Mouse (Mus musculus): ENCODE measurements around the gene Lsamp. TPM values are rescaled to one million over a fixed set of nuclear protein-coding genes. Genes with fewer than 3 reads are reported as not detected.

Gene Lsamp
- polyA plus RNA-seq, 1 experiment from 2014 or later = 1.3 TPM

DNA sequence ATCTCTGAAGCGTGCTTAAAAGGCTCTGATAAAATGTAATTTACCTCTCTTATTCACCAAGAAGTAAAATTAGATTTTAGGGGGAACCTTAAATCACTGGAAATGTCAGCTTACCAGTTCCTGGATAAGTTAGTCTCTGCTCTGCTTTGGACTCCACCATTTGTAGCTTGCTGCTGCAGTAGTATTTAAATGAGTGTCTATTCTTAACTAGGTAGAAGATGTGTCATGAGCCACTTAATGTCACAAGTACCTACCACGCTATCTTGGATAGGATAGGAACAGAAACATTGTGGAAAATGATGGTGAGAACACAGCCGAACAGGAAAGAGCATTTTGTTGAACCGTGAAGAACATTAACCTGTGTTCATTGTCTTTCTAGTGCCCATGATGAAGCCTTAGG is 1929.2 kb downstream of the Lsamp start:
- H3K27me3 ChIP-seq (replicated peaks; ENCODE audit: control insufficient read depth, insufficient read depth, low read length) = no peaks in the 10 kb centered on the region
- DNase-seq (ENCODE audit: low spot score) (no peak), ATAC-seq (replicated peaks; ENCODE audit: low FRiP score) (no peak)
- H3K9ac ChIP-seq (ENCODE audit: low read depth, low read length) = no peak overlapping the region
- H3K4me3 ChIP-seq (ENCODE audit: low read depth, low read length) = no peak overlapping the region
- H3K4me1 ChIP-seq (replicated peaks; ENCODE audit: control insufficient read depth, insufficient read depth, low read length) = no peaks in the 10 kb centered on the region
- WGBS = 80% methylated on average over 4 of the region's 4 CpGs
- no peaks in the 10 kb centered on the region for H3K36me3 ChIP-seq (ENCODE audit: control insufficient read depth, insufficient read depth, low read length)
- H3K27ac ChIP-seq (ENCODE audit: low read depth, low read length) = no peak overlapping the region
- no peaks in the 10 kb centered on the region for H3K9me3 ChIP-seq (ENCODE audit: control insufficient read depth, low read length)
- no peak overlapping the region for H3K4me2 ChIP-seq

DNA sequence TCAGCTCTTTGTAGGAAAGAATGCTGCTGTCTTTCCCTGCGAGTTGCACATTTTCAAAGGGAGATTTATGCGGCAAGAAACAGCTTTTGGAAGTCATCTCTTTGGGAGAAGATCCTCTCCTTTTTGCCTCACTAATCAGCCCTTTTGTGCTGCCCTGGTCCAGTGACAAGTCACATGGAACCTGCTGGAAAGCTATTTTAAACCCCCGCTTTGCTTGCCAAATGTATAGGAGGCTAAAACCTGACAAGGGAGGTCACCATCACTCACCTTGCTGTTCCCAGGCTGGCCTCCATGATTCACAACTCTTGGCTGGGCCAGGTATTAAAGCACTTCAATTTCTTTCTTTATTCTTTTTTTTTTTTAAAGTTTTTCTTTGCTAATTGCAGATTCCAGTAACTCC is 1932.2 kb downstream of the Lsamp start:
- WGBS = 81% methylated on average over 3 of the region's 3 CpGs

DNA sequence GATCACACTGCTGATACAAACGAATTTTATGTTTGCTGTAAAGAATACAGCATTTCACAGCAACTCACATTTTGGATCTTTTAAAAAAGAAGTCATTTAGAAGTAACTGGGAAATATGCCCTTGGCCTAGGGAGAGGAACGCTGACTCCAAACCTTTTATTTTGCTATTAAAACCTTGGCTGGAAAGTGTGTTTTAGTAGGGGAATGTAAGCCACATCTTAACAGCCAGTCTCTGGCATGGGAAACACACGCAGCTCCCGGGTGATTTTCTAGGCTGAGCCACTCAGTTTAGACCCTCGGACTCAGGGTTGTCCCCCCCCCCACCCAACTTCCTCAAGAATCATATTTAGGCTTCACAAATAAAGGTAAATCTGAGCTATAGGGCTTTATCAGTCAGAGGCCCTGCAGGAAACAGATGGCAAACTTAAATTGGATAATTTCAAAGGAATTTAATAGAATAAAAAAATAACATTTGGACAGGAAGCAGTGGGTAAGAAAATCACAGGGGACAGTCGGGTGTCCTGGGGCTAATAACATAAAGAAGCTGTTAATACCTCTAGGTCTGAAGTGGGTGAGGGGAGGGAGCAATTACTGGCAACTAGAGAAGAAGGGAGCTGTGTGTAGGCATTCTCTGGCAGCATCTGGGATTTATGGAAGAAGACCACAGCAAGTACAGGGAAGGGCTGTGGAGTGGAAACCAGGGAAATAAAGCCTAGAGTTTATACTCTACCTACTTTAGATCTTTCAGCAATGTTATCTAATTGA is 1933.1 kb downstream of the Lsamp start:
- ATAC-seq (replicated peaks; ENCODE audit: low FRiP score) = no peak
- Histone ChIP-seq H3K4me1 (replicated peaks; ENCODE audit: control insufficient read depth, insufficient read depth, low read length) (no peaks in the 10 kb centered on the region), H3K27me3 (replicated peaks; ENCODE audit: control insufficient read depth, insufficient read depth, low read length) (no peaks in the 10 kb centered on the region), H3K4me2 (no peak overlapping the region), H3K4me3 (ENCODE audit: low read depth, low read length) (no peak overlapping the region), H3K9ac (ENCODE audit: low read depth, low read length) (no peak overlapping the region), H3K27ac (ENCODE audit: low read depth, low read length) (no peak overlapping the region), H3K36me3 (ENCODE audit: control insufficient read depth, insufficient read depth, low read length) (no peaks in the 10 kb centered on the region), H3K9me3 (ENCODE audit: control insufficient read depth, low read length) (no peaks in the 10 kb centered on the region)
- 61% methylated on average over 6 of the region's 6 CpGs for WGBS
- DNase-seq (ENCODE audit: low spot score) = no peak

More for the DNA sequence above, 1932.2 kb downstream of the Lsamp start:
- no peak overlapping the region for H3K4me2 ChIP-seq
- H3K27ac ChIP-seq (ENCODE audit: low read depth, low read length) = no peak overlapping the region
- H3K9ac ChIP-seq (ENCODE audit: low read depth, low read length) = no peak overlapping the region
- H3K27me3 ChIP-seq (replicated peaks; ENCODE audit: control insufficient read depth, insufficient read depth, low read length) = no peaks in the 10 kb centered on the region
- no peak for DNase-seq (ENCODE audit: low spot score)
- H3K4me3 ChIP-seq (ENCODE audit: low read depth, low read length) = no peak overlapping the region
- no peaks in the 10 kb centered on the region for H3K9me3 ChIP-seq (ENCODE audit: control insufficient read depth, low read length)
- no peaks in the 10 kb centered on the region for H3K4me1 ChIP-seq (replicated peaks; ENCODE audit: control insufficient read depth, insufficient read depth, low read length)
- H3K36me3 ChIP-seq (ENCODE audit: control insufficient read depth, insufficient read depth, low read length) = no peaks in the 10 kb centered on the region
- no peak for ATAC-seq (replicated peaks; ENCODE audit: low FRiP score)

DNA sequence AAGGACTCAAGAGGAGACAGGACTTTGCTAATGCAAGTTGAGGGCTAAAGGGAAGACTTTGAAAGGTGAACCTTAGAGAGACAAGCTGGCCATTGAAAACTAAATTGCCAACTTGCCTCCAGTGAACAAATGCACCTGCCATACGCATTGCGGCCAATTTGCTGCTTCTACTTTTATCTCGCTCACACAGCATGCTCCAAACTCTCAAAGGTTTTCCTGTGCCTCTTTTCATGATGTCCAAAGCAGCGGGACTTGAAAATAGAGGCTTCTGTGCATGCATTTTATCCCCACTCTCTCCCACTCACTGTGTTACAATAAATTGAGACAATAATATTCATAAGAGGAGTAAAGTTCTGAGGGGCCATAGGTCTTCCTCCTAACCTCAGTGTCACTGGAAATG is 1945.4 kb downstream of the Lsamp start:
- Histone ChIP-seq H3K9ac (ENCODE audit: low read depth, low read length) (no peak overlapping the region), H3K4me1 (replicated peaks; ENCODE audit: control insufficient read depth, insufficient read depth, low read length) (no peaks in the 10 kb centered on the region), H3K4me3 (ENCODE audit: low read depth, low read length) (no peak overlapping the region), H3K27ac (ENCODE audit: low read depth, low read length) (no peak overlapping the region), H3K27me3 (replicated peaks; ENCODE audit: control insufficient read depth, insufficient read depth, low read length) (no peaks in the 10 kb centered on the region), H3K36me3 (ENCODE audit: control insufficient read depth, insufficient read depth, low read length) (no peaks in the 10 kb centered on the region), H3K4me2 (no peak overlapping the region), H3K9me3 (ENCODE audit: control insufficient read depth, low read length) (no peaks in the 10 kb centered on the region)
- 88% methylated on average over 4 of the region's 4 CpGs for WGBS
- ATAC-seq (replicated peaks; ENCODE audit: low FRiP score) (no peak), DNase-seq (ENCODE audit: low spot score) (no peak)

DNA sequence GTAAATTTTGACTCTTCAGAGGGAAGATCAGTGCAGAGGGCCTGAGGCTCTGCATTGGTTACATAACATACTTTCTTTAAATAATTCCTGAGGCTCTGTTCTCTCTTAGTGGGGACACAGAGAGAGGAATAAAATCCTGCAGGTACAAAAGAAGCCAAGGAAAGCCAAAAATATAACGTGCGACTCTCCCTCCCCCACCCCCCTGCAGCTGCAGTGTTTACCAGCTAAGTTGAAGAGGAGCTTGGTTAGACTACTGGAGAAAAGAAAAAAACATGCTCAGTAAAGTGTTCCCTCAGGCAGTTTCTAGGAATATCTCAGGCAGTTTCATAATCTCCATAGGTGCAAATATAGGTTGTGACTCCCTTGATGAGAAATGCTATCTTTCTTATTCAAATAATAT is 1951.5 kb downstream of the Lsamp start:
- DNase-seq (ENCODE audit: low spot score) = no peak
- ATAC-seq (replicated peaks; ENCODE audit: low FRiP score) = no peak
- Histone ChIP-seq H3K36me3 (ENCODE audit: control insufficient read depth, insufficient read depth, low read length) (no peaks in the 10 kb centered on the region), H3K9ac (ENCODE audit: low read depth, low read length) (no peak overlapping the region), H3K27me3 (replicated peaks; ENCODE audit: control insufficient read depth, insufficient read depth, low read length) (no peaks in the 10 kb centered on the region), H3K4me2 (no peak overlapping the region), H3K9me3 (ENCODE audit: control insufficient read depth, low read length) (no peaks in the 10 kb centered on the region), H3K4me1 (replicated peaks; ENCODE audit: control insufficient read depth, insufficient read depth, low read length) (no peaks in the 10 kb centered on the region), H3K4me3 (ENCODE audit: low read depth, low read length) (no peak overlapping the region), H3K27ac (ENCODE audit: low read depth, low read length) (no peak overlapping the region)
- 74% methylated on average over 2 of the region's 2 CpGs for WGBS

GRCm38 (mm10) chr16:41936908-41937595 is 1952.9 kb downstream of the Lsamp start:
- H3K9me3 ChIP-seq (ENCODE audit: control insufficient read depth, low read length) = no peaks in the 10 kb centered on the region
- ATAC-seq (replicated peaks; ENCODE audit: low FRiP score) = no peak
- no peaks in the 10 kb centered on the region for H3K4me1 ChIP-seq (replicated peaks; ENCODE audit: control insufficient read depth, insufficient read depth, low read length)
- no peak for DNase-seq (ENCODE audit: low spot score)
- no peak overlapping the region for H3K9ac ChIP-seq (ENCODE audit: low read depth, low read length)
- H3K27me3 ChIP-seq (replicated peaks; ENCODE audit: control insufficient read depth, insufficient read depth, low read length) = no peaks in the 10 kb centered on the region
- 78% methylated on average over 3 of the region's 3 CpGs for WGBS
- H3K27ac ChIP-seq (ENCODE audit: low read depth, low read length) = no peak overlapping the region
- H3K4me3 ChIP-seq (ENCODE audit: low read depth, low read length) = no peak overlapping the region
- H3K36me3 ChIP-seq (ENCODE audit: control insufficient read depth, insufficient read depth, low read length) = no peaks in the 10 kb centered on the region
- H3K4me2 ChIP-seq = no peak overlapping the region

DNA sequence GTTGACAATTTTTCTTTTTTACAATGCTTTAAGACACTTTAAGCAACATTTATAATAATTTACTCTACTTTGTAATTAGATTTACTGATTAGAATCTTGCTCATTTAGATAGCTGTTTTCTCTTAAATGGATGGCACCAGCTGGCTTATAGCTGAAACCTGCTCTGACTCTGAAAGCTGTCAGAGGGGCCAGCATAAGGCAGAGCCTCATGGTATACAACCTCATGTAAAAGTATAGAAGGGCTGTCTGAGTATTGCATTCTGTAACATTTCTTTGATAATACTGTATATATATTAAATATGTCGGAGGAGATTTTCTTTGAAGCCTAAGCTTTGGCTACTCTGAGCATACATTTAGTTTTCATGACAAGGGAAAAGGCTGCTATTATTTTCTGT is 1953.4 kb downstream of the Lsamp start:
- ATAC-seq (replicated peaks; ENCODE audit: low FRiP score) (no peak), DNase-seq (ENCODE audit: low spot score) (no peak)
- no peak overlapping the region for H3K9ac ChIP-seq (ENCODE audit: low read depth, low read length)
- H3K36me3 ChIP-seq (ENCODE audit: control insufficient read depth, insufficient read depth, low read length) = no peaks in the 10 kb centered on the region
- H3K4me2 ChIP-seq = no peak overlapping the region
- no peaks in the 10 kb centered on the region for H3K4me1 ChIP-seq (replicated peaks; ENCODE audit: control insufficient read depth, insufficient read depth, low read length)
- 86% methylated on average over 1 of the region's 1 CpGs for WGBS
- no peaks in the 10 kb centered on the region for H3K27me3 ChIP-seq (replicated peaks; ENCODE audit: control insufficient read depth, insufficient read depth, low read length)
- no peak overlapping the region for H3K27ac ChIP-seq (ENCODE audit: low read depth, low read length)
- H3K9me3 ChIP-seq (ENCODE audit: control insufficient read depth, low read length) = no peaks in the 10 kb centered on the region
- H3K4me3 ChIP-seq (ENCODE audit: low read depth, low read length) = no peak overlapping the region

GRCm38 (mm10) chr16:41938258-41938657 is 1954.1 kb downstream of the Lsamp start:
- 85% methylated on average over 5 of the region's 5 CpGs for WGBS
- no peaks in the 10 kb centered on the region for H3K4me1 ChIP-seq (replicated peaks; ENCODE audit: control insufficient read depth, insufficient read depth, low read length)
- no peak overlapping the region for H3K27ac ChIP-seq (ENCODE audit: low read depth, low read length)
- ATAC-seq (replicated peaks; ENCODE audit: low FRiP score) = no peak
- H3K4me3 ChIP-seq (ENCODE audit: low read depth, low read length) = no peak overlapping the region
- no peak overlapping the region for H3K9ac ChIP-seq (ENCODE audit: low read depth, low read length)
- no peaks in the 10 kb centered on the region for H3K9me3 ChIP-seq (ENCODE audit: control insufficient read depth, low read length)
- no peak for DNase-seq (ENCODE audit: low spot score)
- H3K4me2 ChIP-seq = no peak overlapping the region
- H3K36me3 ChIP-seq (ENCODE audit: control insufficient read depth, insufficient read depth, low read length) = no peaks in the 10 kb centered on the region
- H3K27me3 ChIP-seq (replicated peaks; ENCODE audit: control insufficient read depth, insufficient read depth, low read length) = no peaks in the 10 kb centered on the region
